Mouse (Mus musculus) lung, postnatal 14 days (tissue): ENCODE results near the gene Hba-a2.
"Not testable (repeated sequence)": the region's sequence is repeated elsewhere in the genome, so short reads cannot be mapped to it uniquely, and the experiment has no call there.

ENCODE experiments used
- DNase-seq: peaks from one replicate; pipeline ENCODE4 v3.0.0; 2021

The Hba-a2 gene

DNA sequence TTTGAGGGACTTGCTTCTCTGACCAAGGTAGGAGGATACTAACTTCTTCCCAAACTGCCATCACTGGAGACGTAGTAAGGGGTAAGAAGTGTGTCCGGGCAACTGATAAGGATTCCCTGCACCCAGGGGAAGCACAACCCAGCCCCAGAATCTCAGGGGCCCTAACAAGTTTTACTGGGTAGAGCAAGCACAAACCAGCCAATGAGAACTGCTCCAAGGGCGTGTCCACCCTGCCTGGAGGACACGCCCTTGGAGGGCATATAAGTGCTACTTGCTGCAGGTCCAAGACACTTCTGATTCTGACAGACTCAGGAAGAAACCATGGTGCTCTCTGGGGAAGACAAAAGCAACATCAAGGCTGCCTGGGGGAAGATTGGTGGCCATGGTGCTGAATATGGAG is at the start of gene Hba-a2:
TSS of gene Hba-a2 (plus strand) at position 287 of the 400 bp plus-strand sequence.
- not testable (repeated sequence) for DNase-seq

GRCm38 (mm10) chr11:32247068-32247467 is 49.2 kb upstream of the Hba-a2 start:
- no peak for DNase-seq

- no peak for DNase-seq
Measured at GRCm38 (mm10) chr11:32248350-32248749, 47.9 kb upstream of the Hba-a2 start.

GRCm38 (mm10) chr11:32250880-32251763 is 45.2 kb upstream of the Hba-a2 start:
- DNase-seq = no peak

DNA sequence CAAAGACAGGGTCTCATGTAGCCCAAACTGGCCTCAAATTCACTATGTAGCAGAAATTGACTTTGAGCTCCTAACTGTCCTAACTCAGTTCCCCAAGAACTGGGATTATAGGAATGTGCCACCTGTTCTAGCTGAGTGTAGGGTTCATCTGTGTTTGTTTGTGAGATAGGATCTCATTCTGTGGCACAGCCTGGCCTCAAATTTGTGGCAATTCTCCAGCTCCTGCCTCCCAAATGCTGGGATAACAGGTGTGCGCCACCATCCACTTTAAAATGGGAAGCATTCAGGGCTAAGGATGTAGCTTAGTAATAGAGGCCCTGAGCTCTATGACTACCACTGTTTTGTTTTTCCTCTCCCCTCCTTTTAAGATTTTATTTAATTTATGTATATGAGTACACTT is 43.2 kb upstream of the Hba-a2 start:
- no peak for DNase-seq

DNA sequence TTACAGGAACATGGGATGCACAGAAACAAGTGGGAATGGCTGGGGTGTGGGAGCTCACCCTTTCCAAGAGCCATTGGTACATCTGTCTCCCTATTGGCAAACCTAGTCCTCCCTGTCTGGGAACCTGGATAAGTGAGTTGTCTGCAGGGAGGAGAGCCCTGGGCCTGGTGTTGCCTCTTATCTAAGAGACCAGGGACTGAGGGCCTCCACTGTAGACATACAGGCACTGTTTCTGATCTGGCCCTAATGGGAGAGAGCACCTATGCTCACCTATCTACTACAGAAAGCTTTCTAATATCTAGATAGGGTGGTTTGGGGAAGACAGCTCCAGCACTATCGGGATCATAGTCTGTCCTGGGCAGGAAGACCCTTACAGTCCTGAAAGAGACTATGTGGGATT is 40.1 kb upstream of the Hba-a2 start:
- DNase-seq = no peak

DNA sequence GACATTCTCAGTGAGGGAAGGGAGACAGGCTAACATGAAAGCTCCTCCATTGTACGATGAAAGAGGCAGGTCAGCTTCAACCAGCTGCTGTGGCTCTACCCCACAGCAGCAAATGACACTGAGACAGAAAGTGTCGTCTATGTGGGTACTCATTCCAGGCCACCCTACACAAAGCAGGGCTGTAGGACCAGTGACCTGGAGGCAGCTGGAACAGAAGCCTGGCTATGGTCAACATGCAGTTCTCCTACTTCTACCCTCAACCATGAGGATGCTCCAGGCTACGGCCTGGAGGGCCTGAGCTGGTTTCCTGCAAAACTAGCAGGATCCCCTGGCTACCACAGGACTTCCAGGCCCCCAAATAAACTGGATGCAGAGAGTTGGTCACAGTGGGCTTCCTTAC is 39.7 kb upstream of the Hba-a2 start:
- no peak for DNase-seq

- no peak for DNase-seq
Measured at GRCm38 (mm10) chr11:32262674-32263415, 33.4 kb upstream of the Hba-a2 start.

DNA sequence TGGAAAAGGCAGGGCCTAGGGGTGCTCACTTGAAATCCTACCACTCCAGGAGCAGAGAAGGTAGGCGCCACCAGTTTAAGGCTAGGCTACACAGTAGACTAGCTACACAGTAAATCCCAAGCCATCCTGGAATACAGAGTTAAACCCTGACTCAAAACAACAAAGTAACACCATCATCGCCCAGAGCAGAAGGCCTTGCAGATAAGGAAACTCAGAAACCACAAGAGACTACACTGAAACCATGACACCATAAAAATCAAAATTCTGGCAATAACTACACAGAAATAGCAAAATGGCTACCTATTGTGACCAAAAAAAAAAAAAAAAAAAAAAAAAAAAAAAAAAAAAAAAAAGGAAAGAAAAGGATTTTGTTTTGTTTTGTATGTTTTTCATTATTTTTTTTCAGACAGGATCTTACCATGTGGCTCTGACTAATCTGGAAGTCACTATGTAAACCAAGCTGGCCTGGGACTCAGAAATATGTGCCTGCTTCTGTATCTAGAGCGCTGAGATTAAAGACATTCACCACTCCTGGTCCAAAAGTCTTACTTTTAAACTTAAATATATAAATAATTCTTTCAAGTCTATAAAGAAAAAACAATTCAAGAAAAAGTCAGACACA is 31.1 kb upstream of the Hba-a2 start:
- DNase-seq = no peak

- no peak for DNase-seq
Measured at GRCm38 (mm10) chr11:32266194-32266593, 30.1 kb upstream of the Hba-a2 start.

DNA sequence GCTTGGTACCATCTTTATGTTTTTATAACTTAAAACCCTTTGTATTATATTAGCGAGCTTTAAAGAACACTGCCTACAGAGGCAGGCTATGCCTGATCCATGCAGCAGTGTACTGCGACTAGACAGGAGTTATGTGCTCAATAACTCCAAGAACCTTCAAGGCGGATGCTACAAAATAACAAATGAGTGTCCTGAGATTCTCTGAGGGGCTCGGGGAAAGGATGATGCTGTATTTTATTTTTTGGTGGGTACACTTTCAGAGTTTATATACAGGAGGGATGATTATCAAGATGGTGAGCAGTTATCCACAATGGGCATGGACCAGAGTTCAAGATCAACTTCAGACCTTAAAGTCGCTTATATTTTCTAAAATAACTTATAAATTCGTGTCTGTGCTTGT is 29.5 kb upstream of the Hba-a2 start:
- DNase-seq = no peak

- peak; percentile 97 for DNase-seq
Measured at GRCm38 (mm10) chr11:32267188-32267884, 29.0 kb upstream of the Hba-a2 start, which contains the start of gene Nprl3. Nprl3 (minus strand) TSS chr11:32267707.

- no peak for DNase-seq
Measured at GRCm38 (mm10) chr11:32267964-32268363, 28.3 kb upstream of the Hba-a2 start.

DNA sequence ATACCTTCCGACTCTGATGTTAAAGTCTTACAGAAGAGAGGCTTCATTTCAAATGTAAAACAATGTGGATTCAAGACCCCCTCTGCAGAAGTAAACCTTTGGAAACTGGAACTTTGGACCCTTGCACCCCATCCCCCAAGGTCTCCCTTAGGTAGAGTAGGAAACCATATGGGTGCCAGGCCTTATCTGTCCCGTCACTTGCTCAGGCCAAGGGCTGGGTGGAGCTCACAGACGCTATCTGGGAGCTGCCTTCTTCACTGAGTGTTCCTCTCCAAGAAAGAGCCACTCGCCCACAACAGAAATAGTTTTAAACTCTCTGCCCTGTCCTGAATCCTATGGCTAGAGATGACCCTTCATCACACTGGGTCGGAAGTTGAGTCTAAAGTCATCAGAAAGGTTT is 27.3 kb upstream of the Hba-a2 start:
- DNase-seq = no peak

DNA sequence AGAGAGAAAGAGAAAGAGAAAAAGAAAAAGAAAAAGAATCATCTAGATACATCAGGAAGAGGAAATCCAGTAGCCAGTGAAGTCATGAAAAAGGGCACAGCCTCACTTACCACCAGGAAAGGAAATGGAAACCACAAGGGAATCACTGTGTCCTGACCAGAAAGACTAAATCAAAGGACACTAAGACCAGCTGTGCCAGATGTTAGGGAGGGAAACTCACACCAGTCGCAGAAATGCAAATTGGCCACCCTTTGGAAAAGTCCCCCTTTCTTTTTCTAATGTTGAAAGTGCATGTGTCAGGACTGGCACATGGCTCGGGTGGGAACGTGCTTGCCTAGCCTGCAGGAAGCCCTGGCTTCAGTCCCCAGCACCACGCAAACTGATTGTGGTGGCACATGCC is 25.1 kb upstream of the Hba-a2 start:
- DNase-seq = no peak

GRCm38 (mm10) chr11:32276347-32276746 is 19.9 kb upstream of the Hba-a2 start, which contains the start of gene Hba-x:
Hba-x (plus strand) TSS chr11:32276400.
- DNase-seq = no peak

DNA sequence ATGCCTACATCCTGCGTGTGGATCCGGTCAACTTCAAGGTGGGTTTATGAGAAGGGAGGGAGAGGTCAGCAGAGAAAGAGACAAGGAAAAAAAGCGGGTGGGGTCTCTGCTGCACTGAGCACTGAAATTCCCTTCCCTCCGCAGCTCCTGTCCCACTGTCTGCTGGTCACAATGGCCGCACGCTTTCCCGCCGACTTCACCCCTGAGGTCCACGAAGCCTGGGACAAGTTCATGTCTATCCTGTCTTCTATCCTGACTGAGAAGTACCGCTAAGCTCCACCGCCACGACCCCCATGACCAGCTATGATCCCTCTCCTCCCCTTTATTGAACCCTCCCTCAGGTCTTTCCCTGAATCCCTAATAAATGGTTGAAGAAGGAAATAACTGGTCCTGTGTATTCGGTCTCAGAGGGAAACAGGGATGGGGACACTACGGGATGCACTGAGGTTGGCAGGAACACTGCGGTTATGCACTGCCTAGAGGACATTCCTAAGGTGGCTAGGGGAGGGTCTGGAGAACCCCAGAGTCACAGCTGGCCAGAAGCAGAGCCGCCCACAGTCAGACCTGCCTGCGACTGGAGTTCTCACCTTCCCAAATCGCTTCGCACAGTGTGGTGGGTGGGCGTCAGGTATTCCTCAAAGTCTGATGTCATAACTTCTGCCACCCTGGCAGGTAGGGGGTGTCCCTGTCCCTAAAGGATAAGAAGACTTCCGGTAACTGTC is 18.4 kb upstream of the Hba-a2 start:
- no peak for DNase-seq

- DNase-seq = no peak
Measured at GRCm38 (mm10) chr11:32278458-32278957, 17.8 kb upstream of the Hba-a2 start.

DNA sequence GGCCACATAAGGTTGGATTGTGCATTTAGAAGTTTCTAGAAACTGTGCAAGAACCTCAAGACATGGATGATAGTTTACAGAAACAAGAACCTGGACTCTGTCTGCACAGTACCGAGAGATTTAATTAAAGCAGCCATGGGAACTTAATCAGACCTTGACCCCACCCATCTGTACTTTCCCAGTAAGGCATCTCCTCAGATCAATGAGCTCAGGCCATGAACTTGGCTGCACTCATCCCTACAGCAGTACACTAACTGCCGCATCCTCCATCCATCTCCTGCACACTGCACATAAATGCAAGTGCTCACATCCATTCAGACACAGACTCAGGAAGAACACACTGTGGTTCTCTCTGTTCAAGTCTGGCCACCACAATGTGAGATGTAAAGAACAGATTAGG is 15.6 kb upstream of the Hba-a2 start:
- no peak for DNase-seq

DNA sequence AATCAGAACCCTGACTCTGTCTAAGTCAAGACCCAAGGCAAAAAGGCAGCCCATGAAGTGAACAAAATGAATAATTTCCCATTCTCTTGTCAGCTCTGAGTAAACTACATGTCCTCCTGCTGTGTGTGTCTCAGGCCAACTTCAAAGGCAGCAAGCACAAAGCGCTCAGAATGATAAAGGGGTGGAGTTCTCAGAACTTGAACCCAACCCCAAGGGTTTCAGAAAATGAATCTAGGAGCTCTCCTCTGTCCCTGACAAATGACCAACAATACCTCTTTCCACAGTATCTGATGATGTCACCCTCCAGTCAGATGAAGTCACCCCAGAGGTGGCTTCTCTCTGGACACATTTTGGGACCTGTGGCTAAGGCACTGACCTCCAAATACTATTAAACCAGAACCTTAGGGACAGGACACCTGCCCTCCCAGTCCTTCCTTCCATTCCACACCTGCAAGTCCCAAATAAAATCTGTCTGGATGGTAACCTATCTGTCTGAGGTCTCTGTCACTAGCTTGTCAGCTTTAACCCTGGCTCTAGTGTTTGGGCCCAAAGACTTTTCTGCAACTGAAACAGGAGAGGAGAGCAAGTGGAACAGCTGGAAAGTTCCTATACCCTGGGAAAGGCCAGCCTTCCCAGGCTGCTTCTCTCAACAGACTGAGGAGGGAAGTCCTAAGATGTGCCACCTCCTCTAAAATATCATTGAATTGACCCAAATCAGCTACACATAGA is 14.7 kb upstream of the Hba-a2 start:
- no peak for DNase-seq

- not testable (repeated sequence) for DNase-seq
Measured at GRCm38 (mm10) chr11:32283091-32283777, 13.1 kb upstream of the Hba-a2 start, which contains the start of gene Hba-a1. Hba-a1 (plus strand) TSS chr11:32283511.
